Mouse (Mus musculus) liver, embryonic 11.5 days (tissue): ENCODE measurements at regions not wholly inside any gene's neighbourhood (a gene's known extent, or its start where the extent isn't known, plus 50 kb on each side); places are given as distances from the start of the nearest gene placed in this dataset.

Experiments used
- ATAC-seq: fragments of 200-750 bp; cut with Nextera tagmentation; replicated peaks from 2 replicates; pipeline ENCODE4 v1.8.0; 2017; ENCODE audit warnings: moderate number of reproducible peaks, mild to moderate bottlenecking, moderate TSS enrichment, moderate library complexity; ENCODE audit not compliant: low FRiP score
- DNase-seq: peaks from one replicate; pipeline ENCODE4 v3.0.0-alpha.2; 2017; ENCODE audit warnings: low spot score
- H3K27ac ChIP-seq: fragments of 300-500 bp; sonication (generic); 2 replicates; pipeline ENCODE4 v1.5.1; 2014; ENCODE audit warnings: mild to moderate bottlenecking, low read depth, low read length, control low read depth
- H3K27me3 ChIP-seq: fragments of 300-500 bp; sonication (generic); replicated peaks from 2 replicates; pipeline ENCODE4 v1.6.1; 2014; ENCODE audit warnings: low read length, mixed read lengths; ENCODE audit not compliant: control insufficient read depth, insufficient read depth
- H3K36me3 ChIP-seq: fragments of 300-500 bp; sonication (generic); 2 replicates; pipeline ENCODE4 v1.6.1; 2014; ENCODE audit warnings: mild to moderate bottlenecking, low read length, moderate library complexity, mixed read lengths; ENCODE audit not compliant: control insufficient read depth, insufficient read depth
- H3K4me1 ChIP-seq: fragments of 300-500 bp; sonication (generic); replicated peaks from 2 replicates; pipeline ENCODE4 v1.6.1; 2014; ENCODE audit warnings: low read length, mixed read lengths; ENCODE audit not compliant: control insufficient read depth, insufficient read depth
- H3K4me2 ChIP-seq: fragments of 300-500 bp; sonication (generic); 2 replicates; pipeline ENCODE4 v1.6.1; 2014; ENCODE audit warnings: mild to moderate bottlenecking, control low read depth, moderate library complexity
- H3K4me3 ChIP-seq: fragments of 300-500 bp; sonication (generic); 2 replicates; pipeline ENCODE4 v1.5.1; 2014; ENCODE audit warnings: low read depth, low read length, control low read depth
- H3K9ac ChIP-seq: fragments of 300-500 bp; sonication (generic); 2 replicates; pipeline ENCODE4 v1.6.1; 2014; ENCODE audit warnings: low read depth, low read length, control low read depth
- H3K9me3 ChIP-seq: fragments of 300-500 bp; sonication (generic); 2 replicates; pipeline ENCODE4 v1.6.1; 2016; ENCODE audit warnings: low read length, inconsistent platforms, mixed read lengths; ENCODE audit not compliant: control insufficient read depth
- WGBS: fragments of 180-500 bp; shearing (Covaris S2); extraction: QIAGEN DNeasy Blood & Tissue Kit; methylation state at CpG from one replicate; pipeline ENCODE4 v1.1.7; 2014; 5-methylcytosine and 5-hydroxymethylcytosine counted together

DNA sequence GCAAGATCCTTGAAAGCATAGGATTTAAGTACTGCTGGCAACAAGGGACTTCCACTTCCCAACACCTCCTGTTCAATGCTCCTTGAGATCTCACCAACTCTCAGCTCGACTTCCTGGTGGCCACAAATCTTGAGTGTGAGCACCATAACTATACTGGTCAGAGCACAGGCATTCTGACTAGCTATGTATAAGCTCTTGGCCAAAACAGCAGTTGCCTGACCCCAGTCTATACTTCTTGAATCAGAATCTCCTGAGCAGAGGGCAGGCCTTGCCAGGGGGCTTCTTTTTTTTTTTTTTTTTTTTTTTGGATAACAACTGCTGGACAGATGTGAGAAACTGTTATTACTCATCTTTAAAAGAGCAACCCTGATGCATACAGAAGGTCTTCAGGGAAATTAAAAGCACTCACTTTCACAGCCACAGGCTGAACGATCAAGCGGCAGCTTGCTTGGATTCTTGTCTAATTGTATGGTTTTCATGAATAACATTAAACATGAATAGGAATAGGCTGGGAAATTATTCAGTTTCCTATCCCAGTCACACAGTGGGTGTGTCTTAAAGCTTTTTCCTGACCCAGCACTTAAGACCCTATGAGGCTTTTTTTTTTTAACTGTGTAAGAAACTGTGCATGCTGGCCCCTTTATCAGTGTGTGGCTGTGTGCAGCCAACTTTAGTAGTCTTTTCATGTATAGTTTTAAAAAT, 193.7 kb upstream of the Mpped2 start:
- ATAC-seq (peak; percentile 29; the same call in 1 of the 2 replicates), DNase-seq (no peak)
- Histone ChIP-seq H3K9ac (no peak overlapping the region), H3K27me3 (no peaks in the 10 kb centered on the region), H3K4me1 (peaks cover 6% of the 10 kb centered on the region; the same call in 1 of the 2 replicates), H3K27ac (no peak overlapping the region), H3K4me2 (no peak overlapping the region), H3K9me3 (no peaks in the 10 kb centered on the region), H3K36me3 (no peaks in the 10 kb centered on the region), H3K4me3 (no peak overlapping the region)
- WGBS, result 76% methylated on average over 3 of the region's 3 CpGs

GRCm38 (mm10) chr2:106504933-106505420, 188.1 kb upstream of the Mpped2 start:
- DNase-seq (no peak), ATAC-seq (no peak)
- Histone ChIP-seq H3K4me2 (no peak overlapping the region), H3K27ac (no peak overlapping the region), H3K4me3 (no peak overlapping the region), H3K4me1 (no peaks in the 10 kb centered on the region; the same call in 1 of the 2 replicates), H3K9me3 (no peaks in the 10 kb centered on the region), H3K27me3 (no peaks in the 10 kb centered on the region), H3K36me3 (no peaks in the 10 kb centered on the region), H3K9ac (no peak overlapping the region)
- WGBS, result 72% methylated on average over 1 of the region's 1 CpGs

- H3K36me3 ChIP-seq, result no peaks in the 10 kb centered on the region
- H3K9me3 ChIP-seq, result no peaks in the 10 kb centered on the region
- no peak overlapping the region for H3K4me2 ChIP-seq
- 66% methylated on average over 9 of the region's 9 CpGs for WGBS
- H3K4me3 ChIP-seq, result no peak overlapping the region
- H3K9ac ChIP-seq, result no peak overlapping the region
- no peaks in the 10 kb centered on the region for H3K4me1 ChIP-seq
- no peaks in the 10 kb centered on the region for H3K27me3 ChIP-seq
- ATAC-seq (no peak), DNase-seq (no peak)
- no peak overlapping the region for H3K27ac ChIP-seq
These were observed 181.2 kb upstream of the Mpped2 start for GRCm38 (mm10) chr2:106511889-106512288.

DNA sequence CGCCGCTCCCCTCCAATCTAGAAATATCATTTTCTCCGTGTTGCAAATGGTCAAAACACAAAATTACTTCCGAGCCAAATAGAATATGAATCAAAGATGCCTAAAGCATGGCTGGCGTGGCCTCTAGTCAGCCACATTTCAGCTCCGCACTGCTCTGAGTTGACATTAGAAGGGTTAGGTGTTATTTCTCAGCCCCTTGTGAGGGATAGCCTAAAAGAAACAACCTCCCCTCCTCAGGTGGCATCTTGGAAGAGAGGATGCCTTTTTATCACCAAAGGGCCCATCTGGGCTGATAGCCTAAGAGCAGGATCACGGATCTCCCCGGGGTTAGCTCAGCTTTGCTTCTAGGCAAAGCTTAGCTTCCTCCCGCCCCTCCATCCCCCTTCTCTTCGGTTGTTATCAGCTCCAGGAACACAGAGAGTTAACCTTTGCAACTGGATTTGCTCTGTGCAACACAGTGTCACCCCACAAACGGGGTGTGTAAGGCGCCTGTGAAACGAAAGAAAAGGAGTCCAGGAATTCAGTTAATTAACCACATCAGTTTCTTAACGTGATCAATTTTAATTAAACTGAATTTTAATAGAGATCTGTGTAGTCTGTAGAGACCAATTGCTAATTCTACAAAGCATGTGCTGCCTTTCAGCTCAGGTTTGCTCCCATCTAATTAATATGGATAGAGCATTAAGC, 180.6 kb upstream of the Mpped2 start:
- Histone ChIP-seq H3K27me3 (no peaks in the 10 kb centered on the region), H3K9me3 (no peaks in the 10 kb centered on the region), H3K9ac (no peak overlapping the region), H3K36me3 (no peaks in the 10 kb centered on the region), H3K27ac (no peak overlapping the region), H3K4me3 (no peak overlapping the region), H3K4me2 (no peak overlapping the region), H3K4me1 (no peaks in the 10 kb centered on the region)
- DNase-seq (no peak), ATAC-seq (no peak)
- 42% methylated on average over 14 of the region's 14 CpGs for WGBS

GRCm38 (mm10) chr2:106513025-106513386, 180.1 kb upstream of the Mpped2 start:
- Histone ChIP-seq H3K9me3 (no peaks in the 10 kb centered on the region), H3K27me3 (no peaks in the 10 kb centered on the region), H3K4me2 (no peak overlapping the region), H3K36me3 (no peaks in the 10 kb centered on the region), H3K9ac (no peak overlapping the region), H3K27ac (no peak overlapping the region), H3K4me3 (no peak overlapping the region), H3K4me1 (no peaks in the 10 kb centered on the region)
- WGBS, result 57% methylated on average over 5 of the region's 5 CpGs
- DNase-seq, result no peak
- ATAC-seq, result no peak

- H3K36me3 ChIP-seq, result no peaks in the 10 kb centered on the region
- H3K27ac ChIP-seq, result no peak overlapping the region
- no peak overlapping the region for H3K4me3 ChIP-seq
- no peak overlapping the region for H3K4me2 ChIP-seq
- no peak for DNase-seq
- ATAC-seq, result no peak
- no peak overlapping the region for H3K9ac ChIP-seq
- H3K4me1 ChIP-seq, result no peaks in the 10 kb centered on the region
- H3K27me3 ChIP-seq, result no peaks in the 10 kb centered on the region
- 69% methylated on average over 5 of the region's 5 CpGs for WGBS
- H3K9me3 ChIP-seq, result no peaks in the 10 kb centered on the region
These were observed 175.8 kb upstream of the Mpped2 start for GRCm38 (mm10) chr2:106517224-106517623.

GRCm38 (mm10) chr2:106522961-106523360, 170.1 kb upstream of the Mpped2 start:
- no peak for DNase-seq
- no peak overlapping the region for H3K9ac ChIP-seq
- WGBS, result 87% methylated on average over 3 of the region's 3 CpGs

GRCm38 (mm10) chr2:106527008-106527407, 166.1 kb upstream of the Mpped2 start:
- H3K9ac ChIP-seq, result no peak overlapping the region
- WGBS, result 54% methylated on average over 2 of the region's 2 CpGs
- DNase-seq (no peak), ATAC-seq (no peak)
- no peak overlapping the region for H3K27ac ChIP-seq
- no peaks in the 10 kb centered on the region for H3K36me3 ChIP-seq
- H3K27me3 ChIP-seq, result no peaks in the 10 kb centered on the region
- no peak overlapping the region for H3K4me3 ChIP-seq
- H3K9me3 ChIP-seq, result no peaks in the 10 kb centered on the region
- no peak overlapping the region for H3K4me2 ChIP-seq
- no peaks in the 10 kb centered on the region for H3K4me1 ChIP-seq

More at GRCm38 (mm10) chr2:106522961-106523360, 170.1 kb upstream of the Mpped2 start:
- Histone ChIP-seq H3K36me3 (no peaks in the 10 kb centered on the region), H3K27ac (no peak overlapping the region), H3K9me3 (no peaks in the 10 kb centered on the region), H3K4me3 (no peak overlapping the region), H3K27me3 (no peaks in the 10 kb centered on the region), H3K4me1 (no peaks in the 10 kb centered on the region), H3K4me2 (no peak overlapping the region)
- ATAC-seq, result no peak

DNA sequence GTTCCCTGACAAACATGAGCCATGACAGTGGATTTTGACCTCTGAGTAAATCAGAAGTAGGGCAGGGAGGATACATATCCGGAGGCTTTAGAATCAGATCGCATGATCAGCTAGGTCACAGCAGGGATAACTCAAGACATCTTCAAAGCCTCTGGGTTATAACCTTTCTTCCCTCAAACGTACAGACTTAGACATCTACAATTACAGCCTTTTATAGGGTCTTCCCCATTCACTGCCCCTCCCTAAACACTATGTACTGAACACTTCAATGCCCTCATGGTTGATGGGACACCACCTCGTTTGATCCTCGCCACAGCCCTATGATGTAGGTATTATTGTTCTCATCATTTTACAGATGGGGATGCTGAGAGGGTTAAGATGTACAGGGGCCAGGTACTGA, 163.8 kb upstream of the Mpped2 start:
- no peaks in the 10 kb centered on the region for H3K36me3 ChIP-seq
- WGBS, result 79% methylated on average over 5 of the region's 5 CpGs
- no peak overlapping the region for H3K9ac ChIP-seq
- DNase-seq (no peak), ATAC-seq (no peak)
- H3K4me2 ChIP-seq, result no peak overlapping the region
- H3K9me3 ChIP-seq, result no peaks in the 10 kb centered on the region
- H3K27ac ChIP-seq, result no peak overlapping the region
- no peaks in the 10 kb centered on the region for H3K27me3 ChIP-seq
- H3K4me3 ChIP-seq, result no peak overlapping the region
- no peaks in the 10 kb centered on the region for H3K4me1 ChIP-seq
